In the genomic region with DNA sequence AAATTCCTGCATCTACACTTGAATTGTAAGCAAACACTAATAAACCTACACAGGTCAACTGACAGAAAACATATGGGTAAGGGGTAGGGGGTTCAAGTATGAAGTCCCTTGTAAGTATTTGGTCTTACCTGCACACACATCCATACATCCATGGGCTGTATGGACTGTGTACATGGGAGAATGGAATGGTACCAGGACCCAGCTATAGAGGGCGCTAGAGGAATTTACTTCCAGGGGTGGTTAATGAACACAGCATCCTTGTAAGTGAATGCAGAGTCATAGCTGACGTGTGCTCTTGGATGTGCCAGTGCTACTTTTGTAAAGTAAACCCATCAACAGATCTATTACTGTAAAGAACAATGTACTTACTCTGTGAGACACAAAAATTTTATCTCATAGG, we compare ENCODE assay signal across 8 mouse cellular contexts.
DNase-seq lines count a peak whose midpoint lies in the region; ATAC-seq and TF ChIP-seq lines count a peak whose summit lies in the region.

No protein-coding gene starts in this region.

- peak; percentile 3 for DNase-seq in adrenal gland, adult 8-10 months
- no peak for DNase-seq in adrenal gland, postnatal 25 days
- peak; percentile 44 to 55 for DNase-seq in left cerebral cortex, adult 18-20 months (ENCODE audit: low spot score in 2 of 2)
- DNase-seq in left cerebral cortex, postnatal 10 days (ENCODE audit: extremely low spot score in 1 of 2, low spot score in 2 of 2), result no peak
- peak; percentile 36 for DNase-seq in kidney, postnatal 10 days
- DNase-seq in urinary bladder, postnatal 25 days (ENCODE audit: low spot score), result no peak

- 21% methylated on average over 2 of the region's 2 CpGs for WGBS in neural tube, embryonic 14.5 days

- H3K9me3 ChIP-seq in neural tube, embryonic 14.5 days (ENCODE audit: control insufficient read depth, low read length), result no peaks in the 10 kb centered on the region

- H3K27me3 ChIP-seq in neural tube, embryonic 14.5 days (ENCODE audit: control insufficient read depth, insufficient read depth, low read length), result no peaks in the 10 kb centered on the region

- no peaks in the 10 kb centered on the region; the same call in 1 of the 2 replicates for H3K4me1 ChIP-seq in cortical plate, adult 2 months (ENCODE audit: control insufficient read depth, insufficient read depth, low read length)
- no peaks in the 10 kb centered on the region for H3K4me1 ChIP-seq in neural tube, embryonic 14.5 days (ENCODE audit: control insufficient read depth, insufficient read depth, low read length)

- no peak overlapping the region for H3K9ac ChIP-seq in neural tube, embryonic 14.5 days (replicated peaks; ENCODE audit: low read depth, low read length)

- TF ChIP-seq POLR2A in cortical plate, adult 2 months (IDR thresholded peaks at IDR 0.05; ENCODE audit: extremely low read depth, insufficient read depth, low read length), result no peak

- intact Hi-C loops in left cerebral cortex, postnatal 10 days (cut with DNase I), result loop anchor here (10.0 kb wide), 1 partner anchor 307 kb away; no protein-coding TSS in a partner anchor

- no peaks in the 10 kb centered on the region for H3K36me3 ChIP-seq in neural tube, embryonic 14.5 days (ENCODE audit: control insufficient read depth, insufficient read depth, low read length)

- H3K4me3 ChIP-seq in cortical plate, adult 2 months (ENCODE audit: insufficient read depth, low read length), result no peak overlapping the region
- no peak overlapping the region for H3K4me3 ChIP-seq in neural tube, embryonic 14.5 days (ENCODE audit: low read depth, low read length)

- no peak overlapping the region for H3K4me2 ChIP-seq in neural tube, embryonic 14.5 days (ENCODE audit: low read depth, low read length)

- no peak overlapping the region for H3K27ac ChIP-seq in cortical plate, adult 2 months (ENCODE audit: insufficient read depth, low read length)
- H3K27ac ChIP-seq in neural tube, embryonic 14.5 days (ENCODE audit: low read depth, low read length), result no peak overlapping the region

- ATAC-seq in neural tube, embryonic 14.5 days (ENCODE audit: low read depth), result peak; percentile 19; the same call in 1 of the 2 replicates

- TF ChIP-seq CTCF in cortical plate, adult 2 months (IDR thresholded peaks at IDR 0.05; ENCODE audit: extremely low read depth, insufficient read depth, low read length), result peak; percentile 63

Comparison
In these comparisons a context has a peak if more than half of its experiments do, and no peak if none do; other contexts are left out.
1. DNase-seq: peak in adrenal gland, adult 8-10 months (single experiment), left cerebral cortex, adult 18-20 months (2 of 2) and kidney, postnatal 10 days (single experiment); none in adrenal gland, postnatal 25 days (single experiment), left cerebral cortex, postnatal 10 days (0 of 2) and urinary bladder, postnatal 25 days (single experiment).